Mouse (Mus musculus) lung, postnatal 0 days (tissue): ENCODE data around the gene Fam219b. TPM values are rescaled to one million over a fixed set of nuclear protein-coding genes. Genes with fewer than 3 reads are reported as not detected.

Source experiments
- ATAC-seq: fragments of 200-750 bp; cut with Nextera tagmentation; 2 replicates; pipeline ENCODE4 v1.8.0; 2017; ENCODE audit warnings: moderate library complexity
- DNase-seq: peaks from one replicate; pipeline ENCODE4 v3.0.0-alpha.2; 2016; ENCODE audit warnings: low spot score
- H3K27ac ChIP-seq: fragments of 300-500 bp; sonication (generic); 2 replicates; pipeline ENCODE4 v1.5.1; 2014; ENCODE audit warnings: antibody characterized with exemption, mild to moderate bottlenecking, low read length, mixed read lengths
- H3K27me3 ChIP-seq: fragments of 300-500 bp; sonication (generic); replicated peaks from 2 replicates; pipeline ENCODE4 v1.6.1; 2014; ENCODE audit warnings: low read length, mixed read lengths; ENCODE audit not compliant: insufficient read depth
- H3K36me3 ChIP-seq: fragments of 300-500 bp; sonication (generic); 2 replicates; pipeline ENCODE4 v1.6.1; 2014; ENCODE audit warnings: low read length, mixed read lengths; ENCODE audit not compliant: insufficient read depth
- H3K4me1 ChIP-seq: fragments of 300-500 bp; sonication (generic); 2 replicates; pipeline ENCODE4 v1.6.1; 2014; ENCODE audit warnings: antibody characterized with exemption, low read depth, low read length, mixed read lengths; ENCODE audit not compliant: insufficient read depth
- H3K4me2 ChIP-seq: fragments of 300-500 bp; sonication (generic); replicated peaks from 2 replicates; pipeline ENCODE4 v1.6.1; 2014; ENCODE audit warnings: low read depth, mild to moderate bottlenecking, low read length, moderate library complexity, mixed read lengths
- H3K4me3 ChIP-seq: fragments of 300-500 bp; sonication (generic); 2 replicates; pipeline ENCODE4 v1.5.1; 2014; ENCODE audit warnings: low read depth, low read length
- H3K9ac ChIP-seq: fragments of 300-500 bp; sonication (generic); replicated peaks from 2 replicates; pipeline ENCODE4 v1.6.1; 2014; ENCODE audit warnings: low read depth, mild to moderate bottlenecking
- H3K9me3 ChIP-seq: fragments of 300-500 bp; sonication (generic); 2 replicates; pipeline ENCODE4 v1.6.1; 2016; ENCODE audit warnings: low read length, mixed read lengths
- CTCF ChIP-seq: IDR thresholded peaks from 2 replicates; pipeline ENCODE4 v1.5.1; 2016; ENCODE audit warnings: antibody characterized with exemption, mild to moderate bottlenecking
- EP300 ChIP-seq: IDR thresholded peaks from 2 replicates; pipeline ENCODE4 v1.6.1; 2016; ENCODE audit warnings: antibody characterized with exemption, mild to moderate bottlenecking, control low read depth
- WGBS: fragments of 180-500 bp; shearing (Covaris S2); extraction: QIAGEN DNeasy Blood & Tissue Kit; methylation state at CpG from one replicate; pipeline ENCODE4 v1.1.7; 2014; 5-methylcytosine and 5-hydroxymethylcytosine counted together
- polyA plus RNA-seq: library from polyadenylated mRNA; unstranded; fragments of >200 nt; fragmentation: Nextera tagmentation; extraction: Ambion mirVana; gene quantifications from 2 replicates; pipeline ENCODE4 v1.2.1, GENCODE M21; 2015

Gene Fam219b
- 12.3 and 13.5 TPM in 2 replicates for polyA plus RNA-seq

- H3K9ac ChIP-seq = peak within 1 kb of the TSS; percentile 52
- DNase-seq (peak; percentile 93), ATAC-seq (peak; percentile 95)
- TF ChIP-seq CTCF = no peak
- no peak for TF ChIP-seq EP300
- H3K4me1 ChIP-seq = no peaks in the 10 kb centered on the region
- no peaks in the 10 kb centered on the region for H3K27me3 ChIP-seq
- peak within 1 kb of the TSS; percentile 66 for H3K4me2 ChIP-seq
- 3% methylated on average over 45 of the region's 45 CpGs for WGBS
- H3K4me3 ChIP-seq = peak within 1 kb of the TSS; percentile 74
- peak within 1 kb of the TSS; percentile 65 for H3K27ac ChIP-seq
- no peaks in the 10 kb centered on the region for H3K9me3 ChIP-seq
- H3K36me3 ChIP-seq = peaks cover 4% of the 10 kb centered on the region; the same call in 1 of the 2 replicates
Measured at GRCm38 (mm10) chr9:57537044-57537727, at the start of gene Fam219b. Gene Fam219b (plus strand): TSS chr9:57537528.

- Histone ChIP-seq H3K9ac (no peak overlapping the region), H3K9me3 (no peaks in the 10 kb centered on the region), H3K4me3 (no peak overlapping the region), H3K4me1 (no peaks in the 10 kb centered on the region), H3K27ac (no peak overlapping the region), H3K27me3 (no peaks in the 10 kb centered on the region), H3K4me2 (no peak overlapping the region), H3K36me3 (no peaks in the 10 kb centered on the region)
- DNase-seq (no peak), ATAC-seq (no peak)
- WGBS = 61% methylated on average over 7 of the region's 7 CpGs
- TF ChIP-seq CTCF (no peak), EP300 (no peak)
Measured at GRCm38 (mm10) chr9:57487807-57488206, 49.5 kb upstream of the Fam219b start.

- Histone ChIP-seq H3K9me3 (no peaks in the 10 kb centered on the region), H3K27me3 (no peaks in the 10 kb centered on the region)
- no peak for DNase-seq
Measured at GRCm38 (mm10) chr9:57493532-57493931, 43.8 kb upstream of the Fam219b start.

GRCm38 (mm10) chr9:57494970-57495369, 42.4 kb upstream of the Fam219b start:
- Histone ChIP-seq H3K27me3 (no peaks in the 10 kb centered on the region), H3K36me3 (no peaks in the 10 kb centered on the region), H3K4me2 (no peak overlapping the region), H3K9ac (no peak overlapping the region), H3K9me3 (no peaks in the 10 kb centered on the region), H3K4me3 (no peak overlapping the region), H3K4me1 (no peaks in the 10 kb centered on the region), H3K27ac (no peak overlapping the region)
- TF ChIP-seq CTCF (no peak), EP300 (no peak)
- ATAC-seq (no peak), DNase-seq (no peak)

More at GRCm38 (mm10) chr9:57493532-57493931, 43.8 kb upstream of the Fam219b start:
- Histone ChIP-seq H3K36me3 (no peaks in the 10 kb centered on the region), H3K27ac (no peak overlapping the region), H3K4me1 (no peaks in the 10 kb centered on the region), H3K4me2 (no peak overlapping the region), H3K4me3 (no peak overlapping the region), H3K9ac (no peak overlapping the region)
- ATAC-seq = no peak
- WGBS = 82% methylated on average over 2 of the region's 2 CpGs
- TF ChIP-seq CTCF (no peak), EP300 (no peak)

GRCm38 (mm10) chr9:57497236-57497635, 40.1 kb upstream of the Fam219b start:
- Histone ChIP-seq H3K4me1 (no peaks in the 10 kb centered on the region), H3K36me3 (no peaks in the 10 kb centered on the region), H3K27me3 (peaks cover 20% of the 10 kb centered on the region; the same call in 1 of the 2 replicates), H3K4me2 (no peak overlapping the region), H3K9ac (no peak overlapping the region), H3K9me3 (no peaks in the 10 kb centered on the region), H3K27ac (no peak overlapping the region), H3K4me3 (no peak overlapping the region)
- no peak for ATAC-seq
- 28% methylated on average over 5 of the region's 5 CpGs for WGBS
- DNase-seq = no peak
- TF ChIP-seq EP300 = no peak
- no peak for TF ChIP-seq CTCF

- Histone ChIP-seq H3K27me3 (peaks cover 33% of the 10 kb centered on the region), H3K4me1 (peaks cover 3% of the 10 kb centered on the region; the same call in 1 of the 2 replicates), H3K4me2 (no peak overlapping the region), H3K27ac (no peak overlapping the region), H3K36me3 (no peaks in the 10 kb centered on the region), H3K9me3 (no peaks in the 10 kb centered on the region), H3K9ac (no peak overlapping the region), H3K4me3 (no peak overlapping the region)
- TF ChIP-seq CTCF = no peak
- 52% methylated on average over 7 of the region's 7 CpGs for WGBS
- no peak for DNase-seq
- ATAC-seq = no peak
Measured at GRCm38 (mm10) chr9:57498536-57498935, 38.8 kb upstream of the Fam219b start.
